Mouse (Mus musculus) brain, adult 2 months (tissue): Measurements from ENCODE around the gene Gpr156.
A peak's percentile ranks its signal among the peaks of the same experiment; 100 is the strongest.

Experiments
- DNase-seq: peaks from one replicate; pipeline ENCODE4 v3.0.0; 2011; ENCODE audit warnings: low read depth, low spot score

Gpr156 gene

GRCm38 (mm10) chr16:37916818-37917201, 514 bp downstream of the Gpr156 start:
- no peak for DNase-seq

- no peak for DNase-seq
Observed at GRCm38 (mm10) chr16:37919000-37919399, 2.7 kb downstream of the Gpr156 start.

- DNase-seq = no peak
Observed at GRCm38 (mm10) chr16:37920842-37921409, 4.6 kb downstream of the Gpr156 start.

- DNase-seq = no peak
Observed at GRCm38 (mm10) chr16:37926087-37926486, 9.8 kb downstream of the Gpr156 start.

- no peak for DNase-seq
Observed at GRCm38 (mm10) chr16:37927117-37927516, 10.8 kb downstream of the Gpr156 start.

GRCm38 (mm10) chr16:37929006-37929405, 12.7 kb downstream of the Gpr156 start:
- DNase-seq = peak; percentile 36

GRCm38 (mm10) chr16:37929626-37930025, 13.3 kb downstream of the Gpr156 start:
- no peak for DNase-seq

- DNase-seq = no peak
Observed at GRCm38 (mm10) chr16:37934932-37935331, 18.6 kb downstream of the Gpr156 start.

- no peak for DNase-seq
Observed at GRCm38 (mm10) chr16:37937276-37937675, 21.0 kb downstream of the Gpr156 start.

- DNase-seq = peak; percentile 95
Observed at GRCm38 (mm10) chr16:37938125-37939081, 22.1 kb downstream of the Gpr156 start.

GRCm38 (mm10) chr16:37939082-37939863, 23.0 kb downstream of the Gpr156 start:
- peak; percentile 14 for DNase-seq

GRCm38 (mm10) chr16:37940291-37940690, 24.0 kb downstream of the Gpr156 start:
- peak; percentile 46 for DNase-seq

- DNase-seq = no peak
Observed at GRCm38 (mm10) chr16:37943701-37944100, 27.4 kb downstream of the Gpr156 start.

- peak; percentile 66 for DNase-seq
Observed at GRCm38 (mm10) chr16:37945031-37945796, 28.9 kb downstream of the Gpr156 start.

GRCm38 (mm10) chr16:37947160-37947559, 30.9 kb downstream of the Gpr156 start:
- DNase-seq = peak; percentile 73

- DNase-seq = no peak
Observed at GRCm38 (mm10) chr16:37948365-37948764, 32.1 kb downstream of the Gpr156 start.

GRCm38 (mm10) chr16:37951171-37951570, 34.9 kb downstream of the Gpr156 start:
- no peak for DNase-seq

- DNase-seq = no peak
Observed at GRCm38 (mm10) chr16:37953186-37953585, 36.9 kb downstream of the Gpr156 start.

GRCm38 (mm10) chr16:37953991-37954942, 38.0 kb downstream of the Gpr156 start:
- DNase-seq = no peak

- DNase-seq = no peak
Observed at GRCm38 (mm10) chr16:37955336-37955917, 39.1 kb downstream of the Gpr156 start.
